Mouse (Mus musculus) C2C12 (cell line): ENCODE measurements at regions not wholly inside any gene's neighbourhood (a gene's known extent, or its start where the extent isn't known, plus 50 kb on each side); places are given as distances from the start of the nearest gene placed in this dataset.
"Not testable (repeated sequence)": the region's sequence is repeated elsewhere in the genome, so short reads cannot be mapped to it uniquely, and the experiment has no call there.

ENCODE experiments used
- H3K27me3 ChIP-seq: one replicate; pipeline ENCODE4 v1.6.1; 2011; ENCODE audit not compliant: control insufficient read depth, insufficient read depth, insufficient read length
- H3K36me3 ChIP-seq: one replicate; pipeline ENCODE4 v1.6.1; 2011; ENCODE audit not compliant: control insufficient read depth, insufficient read depth
- H3K4me3 ChIP-seq: one replicate; pipeline ENCODE4 v1.5.1; 2011; ENCODE audit warnings: mild to moderate bottlenecking, control low read depth; ENCODE audit not compliant: poor library complexity, insufficient read depth, severe bottlenecking
- H3K79me2 ChIP-seq: one replicate; pipeline ENCODE4 v1.6.1; 2011; ENCODE audit not compliant: control insufficient read depth, insufficient read depth
- H3K79me3 ChIP-seq: one replicate; pipeline ENCODE4 v1.6.1; 2011; ENCODE audit warnings: low read depth, control low read depth
- H3ac ChIP-seq: one replicate; pipeline ENCODE3; 2011; ENCODE audit warnings: low read depth; ENCODE audit not compliant: control insufficient read depth, insufficient read length
- CEBPB ChIP-seq: IDR thresholded peaks from one replicate; pipeline ENCODE4 v1.6.1; 2011; ENCODE audit warnings: low read depth, mild to moderate bottlenecking, control low read depth, moderate library complexity
- CTCF ChIP-seq: IDR thresholded peaks from one replicate; pipeline ENCODE4 v1.5.1; 2011; ENCODE audit not compliant: control insufficient read depth, insufficient read depth, insufficient read length
- FOSL1 ChIP-seq: IDR thresholded peaks from one replicate; pipeline ENCODE4 v1.8.0; 2011; ENCODE audit warnings: mild to moderate bottlenecking, low read length; ENCODE audit not compliant: poor library complexity, insufficient read depth, severe bottlenecking
- MAX ChIP-seq: IDR thresholded peaks from one replicate; pipeline ENCODE4 v1.6.1; 2011; ENCODE audit warnings: mild to moderate bottlenecking, control low read depth
- MYOD1 ChIP-seq: IDR thresholded peaks from one replicate; pipeline ENCODE4 v1.6.1; 2011; ENCODE audit warnings: low read depth; ENCODE audit not compliant: control insufficient read depth, insufficient read length
- MYOG ChIP-seq: IDR thresholded peaks from one replicate; pipeline ENCODE4 v1.6.1; 2011; ENCODE audit not compliant: control insufficient read depth, insufficient read length; ENCODE audit errors: extremely low read depth
- USF1 ChIP-seq: IDR thresholded peaks from one replicate; pipeline ENCODE4 v1.6.1; 2011; ENCODE audit warnings: low read depth, mild to moderate bottlenecking, control low read depth, moderate library complexity

GRCm38 (mm10) chr19:27603296-27603695, 173.7 kb upstream of the Pum3 start:
- no peaks in the 10 kb centered on the region for H3K27me3 ChIP-seq
- TF ChIP-seq MAX (no peak), USF1 (no peak), MYOD1 (no peak), FOSL1 (no peak), CTCF (no peak), CEBPB (no peak), MYOG (no peak)
- no peaks in the 10 kb centered on the region for H3K36me3 ChIP-seq
- no peaks in the 10 kb centered on the region for H3K79me3 ChIP-seq
- H3K79me2 ChIP-seq: no peaks in the 10 kb centered on the region
- no peak overlapping the region for H3ac ChIP-seq
- H3K4me3 ChIP-seq: no peak overlapping the region

GRCm38 (mm10) chr19:27601551-27601950, 171.9 kb upstream of the Pum3 start:
- H3K4me3 ChIP-seq: no peak overlapping the region
- no peaks in the 10 kb centered on the region for H3K79me3 ChIP-seq
- no peak overlapping the region for H3ac ChIP-seq
- H3K79me2 ChIP-seq: no peaks in the 10 kb centered on the region
- no peaks in the 10 kb centered on the region for H3K36me3 ChIP-seq
- no peaks in the 10 kb centered on the region for H3K27me3 ChIP-seq
- TF ChIP-seq CTCF (no peak), CEBPB (no peak), FOSL1 (no peak), MYOG (no peak), MAX (no peak), USF1 (no peak), MYOD1 (no peak)

- H3K79me3 ChIP-seq, H3K27me3 ChIP-seq, H3K36me3 ChIP-seq, H3K4me3 ChIP-seq, H3K79me2 ChIP-seq, H3ac ChIP-seq: not testable (repeated sequence)
These were observed 170.8 kb upstream of the Pum3 start for GRCm38 (mm10) chr19:27600386-27600785.

GRCm38 (mm10) chr19:27599639-27600308, 170.1 kb upstream of the Pum3 start:
- Histone ChIP-seq H3K79me3 (no peaks in the 10 kb centered on the region), H3ac (no peak overlapping the region), H3K27me3 (peaks cover 3% of the 10 kb centered on the region), H3K79me2 (no peaks in the 10 kb centered on the region), H3K36me3 (no peaks in the 10 kb centered on the region), H3K4me3 (no peak overlapping the region)
- TF ChIP-seq MYOD1 (no peak), CEBPB (no peak)

GRCm38 (mm10) chr19:27598350-27598749, 168.7 kb upstream of the Pum3 start:
- no peak for TF ChIP-seq MYOG
- TF ChIP-seq MAX: no peak
- no peak for TF ChIP-seq USF1

GRCm38 (mm10) chr19:27585566-27585965, 155.9 kb upstream of the Pum3 start:
- Histone ChIP-seq H3K79me3 (no peaks in the 10 kb centered on the region), H3K36me3 (no peaks in the 10 kb centered on the region), H3K27me3 (no peaks in the 10 kb centered on the region), H3K4me3 (no peak overlapping the region), H3K79me2 (no peaks in the 10 kb centered on the region), H3ac (no peak overlapping the region)
- no peak for TF ChIP-seq CEBPB
- TF ChIP-seq FOSL1: no peak
- TF ChIP-seq USF1: no peak
- no peak for TF ChIP-seq MYOD1
- TF ChIP-seq MAX: no peak
- no peak for TF ChIP-seq MYOG
- TF ChIP-seq CTCF: no peak

More at GRCm38 (mm10) chr19:27598350-27598749, 168.7 kb upstream of the Pum3 start:
- no peak overlapping the region for H3K4me3 ChIP-seq
- peaks cover 3% of the 10 kb centered on the region for H3K27me3 ChIP-seq
- H3K36me3 ChIP-seq: no peaks in the 10 kb centered on the region
- H3ac ChIP-seq: no peak overlapping the region
- no peaks in the 10 kb centered on the region for H3K79me2 ChIP-seq
- no peaks in the 10 kb centered on the region for H3K79me3 ChIP-seq
